Mouse (Mus musculus): ENCODE results near the gene Tmem178.

Gene Tmem178

DNA sequence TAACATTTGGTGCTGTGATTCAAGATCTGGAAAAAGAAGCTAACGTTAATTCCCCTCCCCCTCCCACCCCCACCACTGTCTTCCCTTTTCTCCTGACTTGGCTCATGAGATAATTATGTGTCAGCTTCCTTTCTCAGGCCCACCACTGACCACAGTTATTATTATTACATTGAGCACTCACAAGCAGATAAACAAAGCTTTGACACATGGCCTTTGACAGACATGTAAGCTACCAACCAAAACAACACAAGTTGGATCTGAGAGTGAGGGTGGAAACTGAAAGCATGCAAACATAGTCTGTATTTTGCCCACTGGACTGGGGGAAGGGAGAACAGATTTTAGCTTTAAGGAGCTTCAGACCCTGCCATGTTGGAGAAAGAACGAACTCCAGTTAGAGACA, 52.8 kb downstream of the Tmem178 start:
- DNase-seq (ENCODE audit: low spot score) = no peak

DNA sequence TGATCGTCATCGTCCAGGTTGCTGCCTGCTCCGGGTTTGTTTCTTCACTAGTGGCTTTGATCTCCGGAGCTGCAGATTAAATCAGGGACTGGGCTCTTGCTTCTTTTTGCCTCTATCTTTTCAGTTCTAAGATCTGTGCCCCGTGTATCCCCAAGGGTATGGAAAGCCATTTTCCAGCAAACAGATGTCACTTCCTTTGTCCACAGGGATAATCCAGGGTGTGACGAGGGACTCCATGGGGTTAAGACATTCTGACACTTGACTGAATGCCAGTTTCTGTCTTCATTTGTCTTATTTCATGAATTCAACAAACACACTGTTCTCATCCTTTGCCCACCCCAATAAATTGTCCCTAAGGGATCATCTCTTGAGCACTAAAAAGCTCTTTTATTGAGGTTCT, 54.5 kb downstream of the Tmem178 start:
- no peak for DNase-seq (ENCODE audit: low spot score)

DNA sequence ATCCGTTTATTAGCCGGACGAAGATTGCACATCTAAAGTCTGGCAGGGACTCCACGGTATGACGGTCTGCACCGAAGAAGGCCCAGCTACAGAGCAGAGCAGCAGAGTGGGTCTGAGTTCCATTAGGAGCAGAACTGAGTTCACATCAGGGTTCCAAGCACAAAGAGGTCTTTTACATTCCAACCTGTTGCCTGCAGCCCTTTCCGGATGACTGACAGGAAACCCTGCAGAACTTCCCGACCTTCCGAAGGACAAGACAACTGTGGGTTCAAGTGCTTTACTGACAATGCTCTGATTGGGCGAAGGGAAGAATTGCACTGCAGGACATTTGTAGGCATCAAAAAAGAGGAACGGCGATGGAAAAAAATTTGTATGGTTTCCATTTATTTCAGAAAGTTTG, 56.6 kb downstream of the Tmem178 start:
- DNase-seq (ENCODE audit: low spot score) = no peak

DNA sequence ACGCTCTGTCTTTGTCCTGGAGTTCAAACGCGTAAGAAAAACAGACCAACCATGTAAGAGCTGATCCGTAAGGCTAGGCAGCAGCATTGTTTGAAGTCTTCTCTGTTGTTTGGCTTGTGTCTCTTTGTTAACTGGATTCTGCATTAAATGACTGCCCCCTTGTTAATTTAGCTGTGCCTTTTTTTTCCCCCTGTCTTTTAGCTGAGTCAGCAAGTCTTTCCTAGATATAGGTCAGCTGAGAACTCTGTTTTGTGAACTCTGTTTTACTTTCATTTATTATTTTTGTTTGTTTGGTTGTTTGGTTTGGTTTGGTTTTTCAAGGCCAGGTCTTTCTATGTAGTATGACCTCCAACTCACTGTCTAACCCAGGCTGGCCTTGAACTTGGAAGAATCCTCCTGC, 57.2 kb downstream of the Tmem178 start:
- DNase-seq (ENCODE audit: low spot score) = no peak

DNA sequence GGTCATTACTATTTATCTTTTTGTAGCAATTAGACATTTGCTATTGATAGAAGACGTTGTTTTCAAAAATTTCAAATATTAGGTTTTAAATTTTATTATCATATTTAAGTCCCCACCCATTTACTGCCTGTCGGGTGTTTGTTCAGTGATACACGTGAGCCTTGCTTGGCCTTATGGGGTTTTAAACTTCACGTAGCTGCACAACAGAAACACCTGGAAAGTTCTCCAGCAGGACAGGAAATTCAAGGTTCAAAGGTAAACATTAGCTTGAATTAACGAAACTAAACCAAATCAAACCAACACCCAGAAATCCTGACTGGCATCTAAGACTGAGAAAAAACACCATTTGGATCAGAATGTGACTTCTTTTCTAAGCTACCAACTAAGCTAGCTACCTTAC, 57.7 kb downstream of the Tmem178 start:
- DNase-seq (ENCODE audit: low spot score) = no peak

DNA sequence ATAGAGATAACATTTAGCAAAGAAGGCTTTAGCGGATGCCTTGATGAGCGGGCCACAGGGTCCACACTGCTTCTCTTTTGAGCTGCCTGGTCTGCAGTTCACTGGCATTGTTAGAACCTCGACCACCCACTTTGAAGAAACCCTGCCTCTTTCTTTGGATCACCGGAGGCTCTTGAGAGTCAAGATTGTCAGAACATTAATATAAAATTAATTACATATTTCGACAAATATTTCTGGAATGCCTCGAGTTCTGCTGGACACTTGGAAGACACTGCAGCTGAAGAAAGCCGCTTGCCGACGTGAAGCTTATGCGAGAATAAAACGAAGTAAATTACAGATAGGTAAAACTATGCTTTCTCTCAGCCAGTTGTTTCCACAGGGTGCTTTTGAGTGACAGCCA, 60.0 kb downstream of the Tmem178 start:
- no peak for DNase-seq (ENCODE audit: low spot score)

DNA sequence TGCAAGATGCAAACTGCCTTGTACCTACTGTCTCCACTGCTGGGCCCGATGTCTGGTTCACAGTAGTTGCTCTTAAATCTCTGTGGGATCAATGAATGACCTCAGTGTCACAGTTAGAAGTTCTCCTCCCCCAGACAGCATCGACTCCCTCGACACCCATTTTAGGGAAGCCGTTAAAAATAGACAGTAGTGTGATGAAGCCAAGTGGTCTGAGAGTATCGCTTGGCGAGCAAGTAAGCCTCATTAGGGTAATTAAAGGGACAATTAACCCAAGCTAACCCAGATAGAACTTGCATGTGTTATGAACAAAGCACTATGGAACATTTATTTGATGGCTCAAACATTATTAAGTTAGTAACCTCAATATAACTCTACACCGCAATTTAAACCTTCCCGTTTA, 60.9 kb downstream of the Tmem178 start:
- DNase-seq (ENCODE audit: low spot score) = no peak

DNA sequence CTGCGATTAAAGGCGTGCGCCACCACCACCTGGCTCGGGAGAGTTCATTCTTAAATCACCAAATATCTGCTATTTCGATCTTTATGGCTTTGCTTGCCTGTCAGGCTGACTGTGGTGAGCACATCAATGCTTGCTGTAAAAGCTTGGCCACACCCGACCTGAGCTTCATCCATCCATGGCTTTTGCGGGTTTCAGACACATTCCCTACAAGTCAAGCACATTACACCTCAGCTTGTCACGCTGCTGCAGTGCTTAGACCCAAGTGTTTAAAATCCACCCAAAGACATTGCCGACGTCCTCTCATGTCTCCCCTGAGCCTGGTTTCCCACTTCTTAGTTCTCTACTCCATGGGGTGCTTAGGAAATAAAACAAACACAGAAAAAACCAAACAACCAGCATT, 64.7 kb downstream of the Tmem178 start:
- DNase-seq (ENCODE audit: low spot score) = no peak

DNA sequence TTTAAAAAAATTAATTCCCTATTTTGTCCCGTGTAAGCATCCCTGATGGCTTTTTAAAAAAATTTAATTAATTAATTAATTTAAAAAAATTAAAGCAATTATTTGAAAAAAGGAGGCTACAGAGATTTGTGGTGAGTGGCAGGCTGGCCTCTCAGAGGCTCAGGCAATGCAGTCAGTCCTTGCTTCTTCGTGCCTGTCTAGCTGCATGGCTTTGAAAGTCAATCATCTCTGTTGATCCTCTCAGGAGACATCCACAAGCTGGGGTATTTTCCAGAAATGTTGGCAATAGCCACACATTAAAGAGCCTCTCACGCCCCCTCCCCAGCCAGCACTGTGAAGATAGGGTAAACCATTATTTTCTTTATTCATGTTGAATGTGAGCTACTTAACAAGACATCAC, 65.8 kb downstream of the Tmem178 start:
- no peak for DNase-seq (ENCODE audit: low spot score)

DNA sequence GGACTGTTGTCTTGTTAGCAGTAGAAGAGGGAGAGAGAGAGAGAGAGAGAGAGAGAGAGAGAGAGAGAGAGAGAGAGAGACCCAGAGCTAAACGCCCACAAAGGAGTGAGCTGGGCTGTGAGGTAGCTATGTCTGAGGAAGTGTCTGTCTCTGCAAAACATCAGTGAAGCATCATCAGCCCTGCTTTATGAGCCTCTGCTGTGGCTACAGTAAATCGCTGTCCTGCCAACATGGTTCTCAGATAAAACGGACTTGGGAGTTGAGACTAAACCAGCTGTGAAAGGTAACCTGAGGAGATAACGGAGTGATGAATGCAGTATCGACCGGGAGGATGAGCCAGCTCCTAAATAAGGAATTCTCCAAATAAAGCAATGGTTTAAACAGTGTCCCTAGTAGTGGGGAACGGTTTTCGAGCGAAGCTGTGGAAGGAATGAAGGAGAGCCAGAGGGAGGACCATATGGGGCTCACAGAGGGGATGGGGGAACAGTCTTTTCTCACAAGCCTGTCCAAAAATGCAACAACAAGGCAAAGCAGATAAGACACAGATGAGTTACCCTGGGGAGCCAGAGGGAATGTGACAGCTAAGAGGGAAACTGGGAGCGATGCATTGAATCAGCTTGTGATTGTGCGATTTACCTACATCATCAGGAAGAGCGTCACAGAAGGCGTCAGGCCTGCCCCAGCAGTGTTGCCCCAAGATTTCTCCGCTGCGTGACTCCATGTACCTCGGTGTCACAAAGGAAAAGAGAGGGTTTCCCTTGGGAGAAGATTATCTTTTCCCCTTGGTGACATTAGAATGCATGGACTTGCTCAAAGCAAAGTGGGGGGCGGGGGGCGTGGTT, 66.6 kb downstream of the Tmem178 start:
- DNase-seq (ENCODE audit: low spot score) = no peak

DNA sequence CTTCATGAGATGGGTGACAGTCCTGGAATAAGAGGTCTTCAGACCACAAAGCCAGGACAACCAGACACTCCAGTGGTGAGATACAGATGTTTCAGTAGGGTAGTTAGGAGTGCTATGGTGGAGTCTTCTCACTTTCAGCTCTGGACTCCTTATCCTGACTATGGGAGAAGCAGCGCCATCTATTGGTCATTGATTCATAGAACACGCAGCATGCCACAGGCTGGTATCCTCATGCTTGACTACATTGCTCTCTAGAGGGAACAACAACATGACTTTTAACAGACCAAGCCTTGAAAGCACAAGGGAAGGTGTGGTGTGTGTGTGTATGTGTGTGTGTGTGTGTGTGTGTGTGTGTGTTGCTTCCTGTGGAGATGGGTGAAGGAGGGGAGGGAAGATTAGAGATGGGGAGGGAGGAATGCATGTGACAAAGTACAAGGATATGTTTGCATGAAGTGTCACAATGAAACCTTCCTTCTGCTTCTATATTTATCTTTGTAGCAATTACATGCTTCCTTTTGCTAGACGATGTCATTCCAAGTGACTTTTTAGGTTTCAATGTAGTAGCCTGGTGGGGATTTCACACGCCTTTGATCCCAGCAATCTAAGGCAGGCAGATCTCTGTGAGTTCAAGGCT, 71.5 kb downstream of the Tmem178 start:
- DNase-seq (ENCODE audit: low spot score) = peak; percentile 1

DNA sequence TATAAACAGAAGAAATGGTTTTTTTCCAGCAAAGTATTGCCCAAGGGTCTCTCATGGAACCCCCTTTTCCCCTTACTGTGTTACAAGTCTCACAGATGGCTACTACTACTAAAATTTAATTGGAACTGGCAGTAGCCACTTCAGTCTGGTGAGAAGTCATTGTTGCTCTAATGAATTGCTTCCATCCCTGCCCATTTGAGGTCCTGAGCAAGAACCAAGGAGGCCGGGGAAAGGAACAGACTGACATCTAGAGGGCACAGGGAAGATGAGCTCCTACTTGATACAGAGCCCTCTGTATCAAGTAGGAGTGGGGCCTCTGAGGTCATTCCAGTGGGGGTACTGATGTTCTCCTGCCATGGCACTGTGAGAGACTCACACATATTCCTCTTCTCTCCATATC, 72.7 kb downstream of the Tmem178 start:
- DNase-seq (ENCODE audit: low spot score) = no peak

DNA sequence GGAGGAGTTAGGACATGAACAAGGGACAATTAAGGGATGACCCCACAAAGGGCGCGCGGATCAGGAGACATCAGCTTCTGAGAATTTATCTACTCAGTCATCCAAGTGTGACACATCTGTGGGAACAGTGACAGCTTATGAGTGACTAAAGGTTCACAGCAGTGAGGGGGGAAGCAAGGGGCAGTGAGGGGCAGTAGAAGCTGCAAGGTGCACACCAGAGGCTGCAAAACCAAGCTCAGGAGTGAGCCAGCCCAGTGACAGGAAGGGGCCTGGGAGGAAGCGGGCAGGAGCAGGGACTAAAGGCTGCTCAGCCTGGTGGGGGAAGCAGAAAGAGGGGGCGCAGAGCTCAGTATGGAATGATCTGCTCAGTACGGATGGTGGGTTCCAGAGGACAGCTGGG, 82.9 kb downstream of the Tmem178 start:
- DNase-seq (ENCODE audit: low spot score) = no peak

DNA sequence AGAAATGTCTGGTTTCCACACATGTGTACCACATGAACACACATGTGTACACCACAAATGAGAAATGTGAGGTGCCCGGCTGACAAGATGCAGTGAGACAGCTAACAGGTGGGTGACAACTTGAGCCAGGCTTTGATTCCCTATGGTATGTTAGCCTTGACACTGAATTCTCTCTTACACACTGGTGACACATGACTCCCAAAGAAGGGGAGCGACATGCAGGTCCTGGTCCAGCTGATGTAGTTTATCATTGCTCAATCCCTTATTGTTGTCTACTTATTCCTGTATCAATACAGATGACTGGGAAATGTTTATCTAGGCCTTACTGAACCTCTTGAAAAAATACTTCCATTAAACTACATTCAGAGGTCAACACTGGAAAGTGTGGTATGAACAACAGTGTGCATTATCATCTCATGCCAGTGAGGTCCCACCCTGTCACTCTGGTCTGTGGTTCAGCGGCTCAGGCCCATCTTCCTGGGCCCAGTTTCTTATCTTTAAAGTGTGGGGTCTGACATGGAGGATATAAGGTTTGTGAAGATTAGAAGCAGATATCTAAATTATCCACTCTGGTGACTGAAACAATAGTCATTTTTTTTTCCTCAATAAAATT, 87.5 kb downstream of the Tmem178 start:
- no peak for DNase-seq (ENCODE audit: low spot score)

DNA sequence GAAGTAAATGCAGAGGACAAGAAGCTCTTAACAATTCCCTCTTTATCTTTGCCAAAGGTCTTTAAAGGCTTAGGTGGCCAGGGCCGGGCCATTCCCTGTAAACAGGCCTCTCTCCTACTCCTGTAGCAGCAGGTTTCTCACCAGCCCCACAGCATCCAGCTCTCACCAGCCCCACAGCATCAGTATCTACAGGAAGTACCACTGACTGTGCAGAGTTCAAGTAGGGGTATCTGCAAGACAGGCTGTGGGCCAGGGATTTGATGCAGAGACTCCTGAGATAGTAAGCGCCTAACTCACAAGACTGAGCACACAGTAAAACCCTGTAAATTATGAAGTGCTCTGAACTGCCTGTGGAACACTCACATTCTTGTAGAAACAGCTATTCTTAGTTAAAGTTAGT, 88.5 kb downstream of the Tmem178 start:
- DNase-seq (ENCODE audit: low spot score) = no peak

DNA sequence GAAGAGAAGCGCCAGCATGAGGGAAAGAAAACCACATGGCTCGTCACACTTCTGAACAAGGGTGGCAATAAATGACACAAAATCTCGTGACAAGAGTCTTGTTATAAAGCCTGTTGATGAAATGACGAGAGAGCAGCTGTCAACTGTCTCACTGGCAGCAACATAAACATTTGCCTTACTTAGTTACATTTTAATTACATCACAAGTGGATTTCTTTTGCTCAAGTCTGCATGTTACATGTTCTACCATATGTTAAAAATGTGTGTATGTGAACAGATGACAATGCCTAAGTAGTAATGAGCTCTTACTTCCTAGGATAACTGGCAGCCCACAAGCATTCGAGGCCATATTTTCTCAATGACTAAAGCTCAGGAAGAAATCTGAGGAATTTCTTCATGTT, 90.9 kb downstream of the Tmem178 start:
- no peak for DNase-seq (ENCODE audit: low spot score)

DNA sequence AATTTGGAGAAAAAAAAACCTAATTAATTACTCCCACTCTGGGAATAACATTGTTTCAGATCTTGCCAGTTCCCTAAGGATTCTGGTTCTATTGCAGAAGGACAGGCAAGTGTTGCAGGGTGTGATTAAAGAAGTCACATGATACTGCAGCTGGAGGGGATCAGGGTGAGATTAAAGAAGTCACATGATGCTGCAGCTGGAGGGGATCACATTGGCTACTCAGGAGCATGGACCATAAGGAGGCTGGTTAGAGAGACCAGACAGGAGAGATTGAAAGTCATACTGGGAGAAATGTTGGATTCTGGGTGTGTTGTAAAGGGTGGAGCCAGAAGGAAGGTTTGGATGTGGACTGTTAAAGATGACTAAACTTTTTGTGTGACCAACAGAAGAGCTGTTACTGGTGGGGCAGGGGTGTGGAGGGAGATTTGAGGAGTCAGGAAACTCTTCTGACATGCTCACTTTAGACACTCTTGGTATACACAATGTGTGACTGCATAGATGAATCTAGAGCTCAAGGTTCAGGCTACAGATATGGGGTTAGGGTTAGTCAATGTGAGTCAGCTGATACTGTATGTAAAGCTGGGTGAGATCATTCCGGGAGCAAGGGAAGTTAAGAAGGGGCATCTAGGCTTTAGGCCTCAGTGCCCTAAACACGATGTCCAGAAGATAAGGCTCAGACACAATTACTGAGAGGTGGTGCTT, 94.4 kb downstream of the Tmem178 start:
- DNase-seq (ENCODE audit: low spot score) = no peak

DNA sequence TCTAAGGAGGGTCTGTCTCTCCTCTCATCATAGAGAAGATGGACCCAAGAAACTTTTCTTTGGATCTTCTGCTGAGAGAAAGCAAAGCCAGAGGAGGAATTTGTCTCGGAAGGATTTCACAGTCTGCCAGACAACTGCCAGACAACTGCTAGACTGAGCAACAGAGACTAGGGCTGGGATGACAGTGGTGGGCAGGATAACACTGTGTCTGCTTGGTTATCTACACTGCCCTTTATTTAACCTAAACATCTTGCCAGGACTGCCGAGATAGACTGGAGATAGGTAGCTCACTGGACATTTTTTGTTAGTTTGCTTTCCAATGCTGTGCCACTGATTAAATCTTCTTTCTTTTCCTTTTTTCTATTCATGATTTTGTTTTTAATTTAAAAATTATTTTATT, 97.2 kb downstream of the Tmem178 start:
- DNase-seq (ENCODE audit: low spot score) = no peak

DNA sequence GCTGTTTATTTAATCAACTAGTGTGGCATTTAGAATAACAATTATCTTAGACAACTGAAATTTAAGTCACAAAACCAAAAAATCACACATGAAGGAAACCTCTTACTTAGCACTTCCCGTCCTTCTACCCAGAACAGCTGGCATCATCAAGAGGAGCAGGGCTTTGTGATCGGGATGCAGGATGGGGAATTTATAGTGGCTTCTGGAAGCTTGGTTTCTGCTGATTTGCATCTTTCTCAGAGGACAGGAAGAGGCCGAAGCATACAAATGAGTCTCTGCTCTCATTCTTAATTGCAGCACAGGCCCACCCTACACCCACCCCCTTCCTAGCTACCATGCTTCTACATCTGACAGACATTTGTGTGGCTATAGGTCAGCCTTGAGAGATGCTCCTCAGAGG, 99.9 kb downstream of the Tmem178 start:
- no peak for DNase-seq (ENCODE audit: low spot score)

DNA sequence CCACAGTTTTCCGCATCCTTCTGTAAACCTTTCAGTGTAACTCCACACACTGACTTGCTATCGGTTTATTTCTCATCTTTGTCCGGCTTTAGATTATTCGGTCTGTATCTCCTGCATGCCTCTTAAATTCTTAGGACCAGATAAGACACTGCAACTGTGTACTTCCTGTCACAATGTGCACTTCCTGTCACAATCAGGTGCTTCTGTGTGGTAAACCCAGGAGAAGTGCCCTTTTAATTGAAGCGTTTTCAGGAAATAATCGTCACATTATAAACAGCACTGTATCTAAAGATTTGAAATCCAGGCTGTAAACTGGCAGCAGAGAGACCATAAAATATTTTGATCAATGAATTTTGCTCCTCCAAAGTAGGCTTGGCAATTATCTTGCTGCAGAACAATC, 100.7 kb downstream of the Tmem178 start:
- DNase-seq (ENCODE audit: low spot score) = no peak

DNA sequence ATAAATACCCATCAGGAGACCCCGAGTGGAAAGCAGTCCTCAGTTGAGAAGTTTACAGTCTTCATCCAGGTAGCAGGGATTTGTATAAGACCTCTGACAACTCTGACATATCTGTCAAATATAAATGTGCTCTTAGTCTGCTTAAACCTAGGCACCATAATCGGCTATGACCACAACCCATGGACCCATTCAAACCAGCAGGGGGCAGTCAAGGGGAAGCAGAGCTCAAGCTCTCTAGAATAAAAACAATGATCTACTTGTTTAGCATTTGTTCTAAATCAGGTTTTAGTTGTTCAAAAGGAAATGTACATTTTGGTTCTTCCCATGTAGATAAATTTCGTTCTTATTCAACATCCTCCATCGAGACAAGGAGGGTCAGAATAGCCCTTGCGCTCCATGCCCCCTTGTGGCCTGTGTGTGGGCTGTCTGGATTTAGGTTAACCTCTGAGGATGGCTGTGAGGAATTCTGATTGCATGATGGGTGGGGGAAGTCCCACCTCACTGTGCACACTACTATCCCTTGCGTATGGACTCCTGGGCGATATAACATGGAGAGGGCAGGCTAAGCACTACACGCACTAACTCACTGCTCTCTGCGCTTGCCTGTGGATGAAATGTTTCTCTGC, 101.2 kb downstream of the Tmem178 start:
- DNase-seq (ENCODE audit: low spot score) = peak; percentile 48

DNA sequence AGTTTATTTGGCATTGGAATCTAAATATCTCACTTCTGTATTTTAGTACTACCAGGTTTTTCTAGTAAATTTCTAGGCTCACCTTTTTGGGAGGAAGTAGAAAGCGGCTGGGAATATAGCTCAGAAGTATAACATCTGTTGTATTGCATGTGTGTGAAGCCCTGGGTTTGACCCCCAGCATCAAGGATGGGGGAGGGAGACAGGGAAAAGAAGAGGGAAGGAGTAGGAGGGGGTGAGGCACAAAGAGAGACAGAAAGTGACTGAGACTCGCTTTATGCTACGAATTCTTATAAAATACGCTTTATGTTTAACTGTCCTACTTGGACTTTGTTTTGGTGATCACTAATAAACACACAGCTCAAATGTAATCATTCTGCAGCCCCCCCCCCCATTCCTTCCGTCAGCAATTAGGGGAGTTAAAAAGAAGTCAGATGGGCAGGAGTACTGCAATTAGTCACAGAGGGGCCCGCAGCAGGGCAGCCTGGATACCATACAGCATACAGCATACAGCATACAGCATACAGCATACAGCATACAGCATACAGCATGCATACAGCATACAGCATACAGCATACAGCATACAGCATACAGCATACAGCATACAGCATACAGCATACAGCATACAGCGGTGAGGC, 103.6 kb downstream of the Tmem178 start:
- no peak for DNase-seq (ENCODE audit: low spot score)

All from T-cell, adult 2 months (primary cell).